Mouse (Mus musculus) CH12.LX (cell line): Measurements from ENCODE around the gene Fam3c.

Experiments
- KAT2A ChIP-seq: IDR thresholded peaks from 2 replicates; pipeline ENCODE4 v1.6.1; 2012; ENCODE audit warnings: low read length, improper control_type of control experiment, inconsistent platforms; ENCODE audit not compliant: insufficient replicate concordance
- MYC ChIP-seq: IDR thresholded peaks from 2 replicates; pipeline ENCODE4 v1.6.1; 2011; ENCODE audit warnings: low read depth, mild to moderate bottlenecking, improper control_type of control experiment, low read length

DNA sequence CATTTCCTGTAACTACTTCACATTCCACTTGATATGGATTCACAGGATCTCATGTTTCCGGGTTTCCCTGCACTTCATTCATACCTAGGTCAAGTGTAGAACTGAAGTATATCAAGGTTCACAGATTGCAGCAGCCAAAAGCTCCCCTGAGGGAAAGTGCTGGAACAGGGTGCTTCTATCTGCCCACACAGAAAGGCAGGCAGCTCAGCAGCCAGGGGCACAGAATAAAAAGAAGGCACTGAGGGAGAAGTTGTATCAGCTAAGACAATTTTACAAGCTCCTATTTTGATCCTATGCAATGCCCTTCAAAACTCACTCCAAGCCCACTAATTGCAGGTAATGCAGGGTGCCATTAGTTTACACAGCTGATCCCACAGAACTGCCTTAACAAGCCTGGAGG lies 2.0 kb downstream of the Fam3c start:
- no peak for TF ChIP-seq MYC
- no peak for TF ChIP-seq KAT2A
